Mouse (Mus musculus) left cerebral cortex, postnatal 25 days (tissue): ENCODE data around the gene Bmp2k. TPM values are rescaled to one million over a fixed set of nuclear protein-coding genes. Genes with fewer than 3 reads are reported as not detected.
"Not testable (repeated sequence)": the region's sequence is repeated elsewhere in the genome, so short reads cannot be mapped to it uniquely, and the experiment has no call there.

Source experiments
- DNase-seq, 2 experiments: peaks; one replicate each; pipeline ENCODE4 v3.0.0; 2022; ENCODE audit warnings: low spot score in 2 of 2, mixed read lengths in 1 of 2
- intact Hi-C: fragments of 180-260 bp; cut with DNase I; formaldehyde crosslinking; loops from one replicate; pipeline ENCODE4 v1.15.1; 2025
- total RNA-seq, 2 experiments: library from RNA; stranded (reverse); gene quantifications; 2 replicates each; pipeline ENCODE4 v1.2.3; 2021

The Bmp2k gene
- total RNA-seq, 2 experiments from 2014 or later: 12.7 to 13.2 TPM

DNA sequence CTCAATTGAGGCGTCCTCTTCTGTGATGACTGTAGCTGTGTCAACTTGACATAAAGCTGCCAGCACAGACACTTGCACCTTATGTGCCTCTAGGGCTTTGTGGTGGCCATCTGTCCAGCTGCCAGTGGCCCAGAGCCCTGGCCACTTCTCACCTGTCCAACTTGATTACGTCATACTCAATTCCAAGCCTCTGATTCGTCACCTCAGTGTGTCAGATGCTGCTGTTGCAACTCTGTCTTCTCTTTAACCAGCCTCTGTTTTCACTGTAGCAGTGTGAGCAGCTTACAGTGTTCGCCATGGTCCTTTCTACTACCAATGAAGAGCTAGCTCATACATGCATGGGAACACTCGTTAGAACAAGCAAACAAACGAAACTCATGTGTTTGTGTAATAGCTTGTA, 28.2 kb downstream of the Bmp2k start:
- no peak for DNase-seq
- intact Hi-C loops: no loop called here

DNA sequence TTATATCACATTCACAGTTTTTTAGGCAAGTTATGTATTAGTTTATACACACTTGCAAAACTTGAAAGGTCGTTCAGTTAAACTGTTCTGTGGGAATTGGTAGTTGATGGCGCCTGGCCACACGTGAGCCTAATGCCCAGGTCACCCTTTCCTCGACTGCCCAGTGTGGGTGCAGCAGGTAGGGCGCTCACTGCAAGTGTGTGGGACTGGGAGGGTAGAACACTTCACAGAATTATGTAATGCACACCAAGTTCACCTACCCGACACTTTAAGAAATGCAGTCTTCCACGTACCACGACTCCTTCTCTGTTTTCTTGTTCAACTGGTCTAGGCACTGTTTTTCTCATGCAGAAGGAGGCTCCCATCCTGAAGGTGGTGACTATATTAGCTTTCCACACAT, 30.5 kb downstream of the Bmp2k start:
- no peak for DNase-seq
- intact Hi-C loops: no loop called here

DNA sequence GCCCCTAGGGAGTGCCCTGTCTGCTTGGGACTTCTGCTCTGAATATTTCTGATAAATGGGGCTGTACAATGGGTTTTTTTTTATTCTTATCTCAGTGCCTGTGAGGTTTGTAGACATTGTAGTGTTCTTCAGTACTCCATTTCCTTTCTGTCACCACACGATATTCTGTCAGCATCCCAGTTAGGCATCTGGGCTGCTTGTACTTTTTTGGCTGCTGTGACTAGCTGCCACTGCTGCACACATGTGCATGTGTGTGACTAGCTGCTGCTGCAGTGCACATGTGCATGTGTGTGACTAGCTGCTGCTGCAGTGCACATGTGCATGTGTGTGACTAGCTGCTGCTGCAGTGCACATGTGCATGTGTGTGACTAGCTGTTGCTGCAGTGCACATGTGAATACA, 31.4 kb downstream of the Bmp2k start:
- intact Hi-C loops, DNase-seq: not testable (repeated sequence)

DNA sequence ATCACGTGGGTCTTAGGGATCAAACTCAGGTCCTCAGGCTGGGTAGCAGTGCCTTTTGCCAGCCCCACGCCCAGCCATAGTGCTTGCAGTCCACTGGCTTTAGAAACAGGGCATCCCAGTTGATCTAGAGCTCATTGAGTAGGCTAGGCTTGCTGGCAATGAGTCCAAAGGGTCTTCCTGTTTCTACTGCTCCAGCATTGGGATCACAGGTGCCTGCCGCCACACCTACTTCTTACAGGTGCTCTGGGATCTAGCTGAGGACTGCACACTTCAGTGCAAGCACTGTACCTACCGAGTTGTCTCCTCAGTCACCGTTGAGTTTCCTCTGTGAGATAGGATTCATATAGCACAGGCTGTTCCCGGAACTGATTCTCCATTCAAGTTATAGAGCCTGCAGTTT, 34.3 kb downstream of the Bmp2k start:
- intact Hi-C loops: no loop called here
- DNase-seq: no peak

DNA sequence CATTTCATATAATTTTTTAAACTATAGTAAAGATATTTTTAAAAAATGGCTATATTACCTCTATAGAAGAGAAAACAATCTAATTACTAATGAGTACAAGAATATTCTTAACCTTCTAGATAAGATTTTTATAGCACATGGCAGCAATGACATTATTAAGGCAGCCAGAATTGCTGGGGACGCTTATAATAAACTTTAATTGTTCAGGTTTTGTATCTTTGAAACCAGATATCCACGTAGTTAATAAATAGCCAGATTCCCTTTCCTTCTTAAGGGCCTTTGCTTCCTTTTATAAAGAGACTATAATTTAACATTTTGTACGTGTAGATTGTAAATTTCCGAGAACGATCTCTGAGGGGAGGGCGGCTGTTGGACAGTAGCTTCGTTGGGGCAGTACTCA, 47.8 kb downstream of the Bmp2k start:
- intact Hi-C loops: no loop called here
- DNase-seq: no peak

DNA sequence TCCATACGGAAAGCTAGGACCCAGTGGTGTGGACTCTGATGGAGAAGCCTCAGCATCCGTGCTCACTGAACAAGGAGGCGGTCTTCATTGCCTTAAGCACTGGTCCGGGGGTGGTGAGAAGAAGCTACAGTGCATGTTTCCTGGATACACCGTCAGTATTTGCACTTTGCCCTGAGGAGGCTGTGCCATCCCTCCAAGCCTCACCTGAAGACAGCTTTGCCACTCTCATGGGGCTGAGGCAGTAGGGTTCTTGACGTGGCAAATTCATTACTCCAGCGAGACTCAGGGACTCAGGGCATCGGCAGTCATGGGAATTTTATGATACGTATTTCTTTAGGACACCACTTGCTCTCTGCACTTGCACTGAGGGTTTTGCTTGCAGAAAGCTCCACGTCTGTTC, 49.2 kb downstream of the Bmp2k start:
- DNase-seq: no peak
- intact Hi-C loops: no loop called here

DNA sequence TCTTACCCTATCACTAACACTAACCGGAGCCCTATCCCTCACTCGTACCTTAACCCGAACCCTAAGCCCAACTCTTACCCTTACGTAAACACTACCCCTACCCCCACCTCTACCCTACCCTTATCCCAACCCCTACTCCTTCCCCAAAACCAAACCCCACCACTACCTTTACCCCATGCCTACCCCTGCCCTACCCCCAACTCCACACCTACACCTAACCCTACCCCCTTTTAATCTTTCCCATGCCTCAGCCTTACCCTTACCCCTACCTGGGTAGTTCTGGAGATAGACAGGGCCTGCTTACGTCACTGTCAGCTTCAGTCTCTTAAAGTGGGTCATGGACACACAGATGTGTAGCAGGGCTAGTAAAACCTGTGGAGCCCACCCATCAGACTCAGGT, 51.4 kb downstream of the Bmp2k start:
- DNase-seq: no peak
- intact Hi-C loops: no loop called here

DNA sequence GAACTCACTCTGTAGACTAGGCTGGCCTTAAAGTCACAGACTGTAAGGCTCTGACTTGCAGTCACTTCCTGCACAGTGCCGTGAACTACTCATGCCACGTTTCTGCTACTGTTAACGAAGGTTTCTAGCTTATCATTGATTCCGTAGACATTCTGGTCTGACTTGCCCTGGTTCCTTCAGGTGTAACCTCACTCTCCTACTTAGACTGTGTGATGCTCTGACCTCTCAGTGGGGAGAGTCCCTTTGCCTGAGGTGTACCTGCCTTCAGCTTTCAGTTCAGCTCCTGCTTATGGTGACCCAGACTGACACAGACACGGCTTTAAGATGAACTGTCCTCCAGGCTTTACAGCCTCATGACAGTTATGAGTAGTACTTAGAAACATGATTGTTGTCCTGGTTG, 56.7 kb downstream of the Bmp2k start:
- DNase-seq: no peak
- intact Hi-C loops: loop anchor here (2.0 kb wide), 1 partner anchor 199 kb away; no protein-coding TSS in a partner anchor

DNA sequence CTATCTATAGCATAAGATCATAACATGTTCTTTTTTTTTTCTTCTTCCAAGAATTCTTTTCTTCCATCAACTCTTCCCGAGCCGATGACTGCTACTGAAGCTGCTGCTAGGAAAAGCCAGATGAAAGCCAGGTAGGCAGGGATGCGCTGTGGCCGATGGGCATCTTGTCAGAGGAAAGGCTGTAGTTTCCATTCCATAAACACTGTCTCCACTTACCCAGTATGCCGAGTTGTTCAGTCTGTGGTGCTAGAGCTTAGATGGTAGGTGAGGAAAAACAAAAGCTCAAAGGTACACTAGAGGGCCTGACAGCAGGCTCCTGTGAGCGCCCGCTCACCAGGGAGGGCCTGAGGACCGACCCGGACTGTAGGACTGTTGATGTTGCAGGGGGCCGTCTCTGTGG, 57.3 kb downstream of the Bmp2k start:
- DNase-seq: no peak
- intact Hi-C loops: loop anchor here (2.0 to 5.0 kb wide), 2 partner anchors 200 to 792 kb away; no protein-coding TSS in a partner anchor

DNA sequence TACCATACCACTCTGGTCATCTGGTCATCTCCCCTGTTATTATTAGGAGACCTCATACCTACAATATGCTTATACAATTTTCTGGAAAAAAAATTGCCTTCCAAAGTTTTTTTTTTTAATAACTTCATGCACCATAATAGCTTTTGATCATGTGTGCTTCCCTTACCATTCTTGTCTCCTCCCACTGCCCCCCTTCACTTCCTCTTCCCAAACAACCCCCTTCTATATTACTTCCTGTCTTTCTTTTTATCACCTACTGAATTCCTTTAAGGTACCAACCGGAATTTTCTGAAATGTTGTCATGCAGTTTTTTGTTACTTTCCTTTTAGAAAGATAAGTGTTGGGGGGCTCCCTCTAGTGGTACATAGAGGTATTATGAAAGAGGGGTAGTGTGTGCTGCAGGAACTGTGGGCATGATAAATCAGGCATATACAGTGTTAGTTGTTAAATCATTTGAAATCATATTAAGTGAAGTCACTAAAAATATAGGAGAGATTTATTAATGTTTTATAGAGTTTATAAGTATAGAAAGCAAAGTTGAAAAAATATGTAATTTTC, 58.1 kb downstream of the Bmp2k start:
- DNase-seq: peak; percentile 59 to 79
- intact Hi-C loops: loop anchor here (2.0 to 5.0 kb wide), 2 partner anchors 201 to 793 kb away; no protein-coding TSS in a partner anchor

DNA sequence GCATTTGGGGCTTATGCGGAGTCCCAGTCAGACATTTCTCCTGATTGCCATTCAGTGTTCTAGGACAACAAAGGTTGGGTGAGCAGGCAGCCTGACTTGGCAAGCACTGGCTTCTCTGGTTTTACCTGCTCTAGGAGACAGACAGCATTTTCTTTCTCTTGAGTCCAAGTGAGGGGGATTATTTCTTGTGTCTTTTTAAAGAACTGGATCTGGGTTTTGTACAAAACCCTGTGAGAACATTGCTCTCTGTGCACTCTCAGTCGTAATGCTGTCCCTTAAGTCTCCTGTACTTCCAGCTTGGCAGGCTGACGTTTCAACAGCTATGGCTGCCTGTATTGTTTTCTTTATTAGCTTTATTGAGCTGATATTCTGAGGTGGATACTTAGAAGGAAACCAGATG, 58.9 kb downstream of the Bmp2k start:
- intact Hi-C loops: loop anchor here (5.0 kb wide), 1 partner anchor 794 kb away; no protein-coding TSS in a partner anchor
- DNase-seq: no peak

DNA sequence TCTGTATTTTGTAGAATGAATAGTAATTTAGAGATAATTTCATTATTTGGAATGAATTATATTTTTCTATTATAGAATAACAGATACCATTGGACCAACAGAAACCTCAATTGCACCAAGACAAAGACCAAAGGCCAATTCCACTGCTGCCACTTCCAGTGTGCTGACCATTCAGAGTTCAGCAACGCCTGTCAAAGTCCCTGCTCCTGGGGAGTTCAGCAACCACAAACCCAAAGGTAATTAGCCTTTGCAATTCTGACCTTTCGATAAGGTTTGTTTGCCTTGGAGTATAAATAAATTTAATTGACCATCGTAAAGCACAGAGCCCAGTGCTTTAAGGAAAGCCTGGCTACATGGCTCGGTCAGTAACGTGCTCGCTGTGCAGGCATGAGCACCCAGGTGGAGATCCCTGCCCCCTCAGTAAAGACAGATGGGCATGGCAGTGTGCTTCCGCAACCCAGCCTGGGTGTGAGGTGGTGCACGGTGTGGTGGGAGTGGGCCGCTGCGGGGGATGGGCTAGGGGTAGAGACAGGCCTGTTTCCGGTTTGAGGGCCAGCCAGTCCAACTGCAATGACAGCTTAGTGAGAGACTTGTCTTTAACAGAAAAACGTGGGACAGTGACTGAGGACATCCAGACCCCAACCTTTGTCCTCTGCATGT, 59.4 kb downstream of the Bmp2k start:
- intact Hi-C loops: loop anchor here (5.0 kb wide), 1 partner anchor 795 kb away; no protein-coding TSS in a partner anchor
- no peak for DNase-seq

DNA sequence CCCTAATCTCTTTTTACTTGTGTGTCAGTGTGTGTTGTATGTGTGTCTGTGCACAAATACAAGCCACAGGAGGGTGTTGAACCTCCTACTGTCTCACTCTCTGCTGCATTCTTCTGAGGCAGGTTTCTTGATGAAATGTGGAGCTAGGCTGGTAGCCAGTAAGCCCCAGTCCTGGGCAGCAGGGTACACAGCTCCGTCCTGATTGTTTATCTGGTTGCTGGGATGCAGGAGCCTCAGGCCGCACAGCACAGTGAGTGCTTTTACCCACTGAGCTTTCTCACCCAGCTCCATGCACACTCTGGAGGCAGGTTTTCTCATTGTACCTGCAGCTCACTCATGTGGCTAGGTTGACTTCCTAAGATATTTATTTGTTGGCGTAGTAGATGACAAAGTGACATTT, 63.4 kb downstream of the Bmp2k start:
- DNase-seq: no peak
- intact Hi-C loops: no loop called here

DNA sequence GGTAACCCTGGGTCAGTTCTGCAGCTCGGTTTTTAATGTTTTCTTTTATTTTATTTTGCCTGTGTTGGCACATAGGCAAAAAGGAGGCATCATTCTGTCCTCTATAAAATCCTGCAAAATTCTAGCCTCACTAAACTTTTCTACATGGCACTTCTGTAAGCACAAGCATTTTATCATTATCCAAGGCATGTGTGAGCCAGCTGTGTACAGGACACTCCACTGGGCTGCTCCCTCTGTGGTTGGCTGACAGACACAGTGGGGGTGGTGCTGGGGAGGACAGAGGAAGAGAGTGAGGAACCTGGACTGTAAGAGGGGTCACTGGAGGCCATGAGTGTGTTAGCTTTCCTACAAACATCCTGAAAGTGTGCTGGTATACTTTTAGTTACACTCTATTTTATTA, 64.6 kb downstream of the Bmp2k start:
- intact Hi-C loops: no loop called here
- DNase-seq: no peak

DNA sequence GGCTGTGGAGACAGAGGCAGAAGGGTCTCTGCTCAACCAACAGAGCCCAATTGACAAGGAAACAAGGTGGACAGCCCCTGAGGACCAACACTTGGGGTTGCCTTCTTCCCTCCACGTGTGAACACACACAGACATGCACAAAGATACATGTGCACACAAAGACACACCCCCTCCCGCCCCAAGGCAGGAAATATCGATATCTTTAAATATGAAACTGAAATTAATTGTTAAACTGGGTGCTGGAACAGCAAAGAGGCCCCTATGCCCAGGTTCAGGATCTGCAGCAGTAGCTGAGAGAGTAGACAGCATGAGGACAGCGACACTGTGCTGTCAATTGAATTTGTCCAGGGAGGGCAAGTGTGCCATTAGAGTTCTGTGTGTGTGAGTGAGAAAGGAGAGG, 68.3 kb downstream of the Bmp2k start:
- no peak for DNase-seq
- intact Hi-C loops: no loop called here

DNA sequence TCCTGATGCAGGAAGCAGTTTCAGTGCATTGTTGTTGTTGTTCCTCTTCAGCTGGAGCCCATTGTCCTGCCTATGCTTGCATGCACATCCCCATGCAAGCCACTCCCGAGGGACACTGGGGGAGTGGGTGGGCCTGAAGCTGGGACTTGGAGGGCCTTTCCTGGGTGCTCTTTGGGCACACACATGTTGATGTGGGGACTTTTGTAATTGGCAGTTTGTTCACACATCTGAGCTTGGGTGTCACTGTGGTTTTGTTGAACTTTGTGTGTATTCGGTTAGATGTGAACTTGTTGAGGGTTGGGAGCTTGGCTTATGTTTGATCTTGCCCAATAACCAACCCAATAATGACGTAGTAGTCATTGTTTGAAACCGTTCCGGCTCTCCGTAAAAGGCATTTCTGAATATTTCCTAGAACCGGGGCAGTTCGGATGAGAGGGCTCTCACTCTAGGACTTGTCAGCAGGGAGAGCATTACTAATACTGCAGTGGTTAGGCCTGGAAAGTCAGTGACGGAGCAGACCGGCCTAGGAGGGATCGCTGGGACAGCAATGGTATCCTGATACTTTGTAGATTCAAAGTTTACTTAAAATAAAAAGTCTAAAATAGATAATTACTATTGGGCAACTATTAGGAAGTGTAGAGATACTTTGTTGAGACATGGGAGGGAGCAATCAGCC, 78.1 kb downstream of the Bmp2k start:
- DNase-seq: no peak
- intact Hi-C loops: no loop called here

DNA sequence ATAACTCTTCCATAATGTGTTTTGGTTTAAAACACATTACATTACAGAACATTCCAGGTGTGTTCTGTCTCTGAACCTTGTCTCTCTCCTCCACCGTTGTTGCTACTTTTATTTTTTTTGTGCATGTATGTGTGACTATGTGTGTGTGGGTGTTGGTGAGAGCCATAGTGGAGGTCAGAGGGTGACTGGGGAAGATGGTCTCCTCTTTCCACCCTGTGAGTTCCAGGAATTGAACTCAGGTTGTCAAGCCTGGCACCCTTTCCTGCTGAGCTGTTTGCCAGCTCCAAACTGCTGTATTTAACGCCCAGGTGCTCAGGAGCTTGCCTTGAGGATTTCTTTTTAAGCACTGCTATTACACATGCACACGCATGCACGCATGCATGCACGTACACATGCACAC, 78.7 kb downstream of the Bmp2k start:
- intact Hi-C loops: no loop called here
- no peak for DNase-seq

DNA sequence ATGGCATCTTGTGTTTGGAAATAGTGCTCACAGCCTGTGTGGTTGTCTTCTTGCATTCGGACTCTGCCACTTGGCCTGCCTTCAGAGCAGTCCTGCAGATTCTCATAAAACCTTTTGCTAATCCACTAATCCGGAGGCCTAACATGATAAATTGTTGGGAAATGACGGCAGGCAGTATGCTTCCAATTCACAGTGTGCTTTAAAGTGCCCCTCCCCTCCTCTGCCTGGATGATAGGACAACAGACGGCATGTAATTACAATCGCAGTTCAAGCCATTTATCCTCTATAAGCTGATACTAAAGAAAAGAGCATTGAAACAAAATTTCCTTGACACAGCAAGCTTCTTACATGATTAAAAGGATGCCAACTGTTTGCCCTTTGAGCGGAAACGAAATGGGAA, 80.2 kb downstream of the Bmp2k start:
- intact Hi-C loops: no loop called here

DNA sequence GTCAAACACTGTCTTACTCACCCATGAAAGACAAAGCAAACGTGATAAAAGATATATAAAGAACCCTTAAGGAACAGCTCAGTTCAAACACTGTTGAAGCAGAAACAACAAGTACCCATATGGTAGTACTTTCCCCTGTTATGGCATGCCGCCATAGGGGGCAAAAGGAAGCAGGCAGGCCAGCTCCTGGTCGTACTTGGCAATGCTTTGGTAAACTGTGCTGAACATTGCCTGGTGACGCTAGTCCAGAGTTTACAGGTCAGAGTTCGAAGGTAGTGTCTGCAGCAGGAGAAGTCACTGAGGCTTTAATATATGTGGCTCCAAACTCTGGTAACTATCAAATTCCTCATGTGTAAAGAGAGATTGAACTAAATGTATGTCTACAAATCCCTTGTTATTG, 81.2 kb downstream of the Bmp2k start:
- DNase-seq: no peak
- intact Hi-C loops: no loop called here

More for the DNA sequence above, 80.2 kb downstream of the Bmp2k start:
- DNase-seq: no peak

DNA sequence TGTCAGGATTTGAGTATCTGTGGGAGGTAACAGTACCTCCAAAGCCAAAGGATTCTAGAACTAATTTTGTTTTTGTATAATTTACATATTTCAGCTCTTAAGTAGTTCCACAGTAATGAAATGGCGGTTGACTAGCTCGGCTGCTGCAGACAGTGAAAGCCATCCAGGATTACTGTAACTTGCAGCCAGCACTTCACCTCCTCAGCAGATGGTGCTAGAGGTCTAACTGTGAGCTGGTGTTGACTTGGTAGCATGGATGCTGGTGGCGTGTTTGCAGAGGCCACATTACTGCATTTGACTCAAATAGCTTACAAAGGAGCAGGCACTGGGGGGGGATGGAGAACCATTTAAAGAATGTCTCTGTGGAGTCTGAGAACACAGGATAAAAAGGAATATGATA, 84.0 kb downstream of the Bmp2k start:
- peak; percentile 42 to 80 for DNase-seq
- intact Hi-C loops: no loop called here

DNA sequence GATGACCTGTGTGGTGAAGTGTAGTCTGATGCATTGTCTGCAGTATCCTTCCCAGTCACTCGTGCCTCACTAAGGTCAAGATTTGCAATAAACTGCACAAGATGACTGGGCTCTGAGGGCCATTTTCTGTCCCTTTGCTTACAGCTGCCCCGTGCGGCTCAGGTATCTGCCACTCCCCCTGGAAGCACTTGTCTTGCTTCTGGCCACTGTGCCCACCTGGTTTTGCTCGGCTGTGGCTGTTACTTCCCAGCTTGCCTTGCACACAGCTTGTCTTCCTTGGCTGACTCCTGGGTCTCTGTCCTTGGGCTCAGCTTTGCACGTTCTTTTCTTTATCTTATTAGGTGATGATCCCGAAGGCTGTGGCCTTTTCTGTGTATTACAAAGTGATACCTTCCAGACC, 86.2 kb downstream of the Bmp2k start:
- intact Hi-C loops: no loop called here
- no peak for DNase-seq
